Mouse (Mus musculus): ENCODE data around the gene Ttll1.
"Not testable (repeated sequence)": the region's sequence is repeated elsewhere in the genome, so short reads cannot be mapped to it uniquely, and the experiment has no call there.

Gene Ttll1

DNA sequence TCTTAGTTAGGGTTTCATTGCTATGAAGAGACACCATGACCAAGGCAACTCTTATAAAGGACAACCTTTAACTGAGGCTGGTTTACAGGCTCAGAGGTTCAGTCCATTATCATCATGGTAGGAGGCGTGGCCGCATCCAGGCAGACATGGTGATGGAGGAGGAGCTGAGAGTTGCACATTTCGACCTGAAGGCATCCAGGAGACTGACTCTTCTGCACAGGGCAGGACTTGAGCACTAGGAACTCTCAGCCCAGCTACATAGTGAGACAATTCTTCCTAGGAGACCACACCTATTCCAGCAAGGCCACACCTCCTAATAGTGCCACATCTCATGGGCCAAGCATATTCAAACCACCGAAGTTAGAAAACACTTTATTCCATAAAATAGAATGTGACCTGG, 30.9 kb downstream of the Ttll1 start:
- DNase-seq = no peak

DNA sequence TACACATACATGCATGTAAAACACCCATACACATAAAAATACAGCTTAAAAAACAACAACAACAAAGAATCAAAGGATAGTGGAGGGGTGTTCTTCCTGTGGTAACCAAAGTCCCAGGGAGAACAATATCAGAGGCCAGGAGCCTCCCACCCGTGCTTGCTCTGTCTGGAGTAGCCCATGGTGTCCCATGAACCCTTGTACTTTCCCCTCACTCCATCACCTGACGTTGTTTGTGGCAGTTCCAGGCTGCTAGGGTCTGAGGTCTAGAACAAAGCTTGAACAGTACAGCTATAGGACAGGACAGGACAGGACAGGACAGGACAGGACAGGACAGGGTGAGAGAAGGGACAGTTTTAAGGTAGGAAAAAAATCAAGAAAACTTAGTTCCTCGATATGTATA, 32.6 kb downstream of the Ttll1 start:
- DNase-seq = no peak

DNA sequence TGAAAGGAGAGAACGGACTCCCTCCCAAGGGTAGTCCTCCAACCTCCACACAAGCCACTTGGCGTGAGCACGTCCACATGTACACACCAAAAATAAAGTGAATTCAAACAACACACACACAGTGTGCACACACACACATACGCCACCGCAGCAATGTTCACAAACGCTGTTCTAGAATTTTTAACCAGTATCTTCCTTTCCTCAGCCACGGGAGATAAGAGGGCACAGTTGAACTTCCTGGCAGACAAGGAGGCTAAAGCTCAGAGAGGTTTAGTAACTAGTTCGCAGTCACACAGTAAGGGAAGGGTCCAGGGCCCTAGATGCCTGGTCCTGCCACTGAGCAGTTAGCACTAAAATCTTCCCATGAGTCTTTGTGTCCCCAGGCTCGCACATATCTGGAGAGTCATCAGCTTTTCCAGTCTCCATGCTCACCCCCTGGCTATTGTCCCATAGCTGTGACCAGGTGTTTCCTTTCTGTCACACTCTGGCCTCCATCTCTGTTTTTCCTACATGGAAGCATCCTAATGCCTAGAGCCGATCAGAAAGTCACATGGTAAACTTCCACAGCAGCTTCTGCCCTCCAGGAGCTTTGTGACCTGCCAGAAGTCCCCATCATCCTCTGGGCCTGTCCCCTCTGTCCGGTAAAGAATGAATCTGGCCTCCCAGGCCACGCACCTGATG, 34.0 kb downstream of the Ttll1 start:
- no peak for DNase-seq

DNA sequence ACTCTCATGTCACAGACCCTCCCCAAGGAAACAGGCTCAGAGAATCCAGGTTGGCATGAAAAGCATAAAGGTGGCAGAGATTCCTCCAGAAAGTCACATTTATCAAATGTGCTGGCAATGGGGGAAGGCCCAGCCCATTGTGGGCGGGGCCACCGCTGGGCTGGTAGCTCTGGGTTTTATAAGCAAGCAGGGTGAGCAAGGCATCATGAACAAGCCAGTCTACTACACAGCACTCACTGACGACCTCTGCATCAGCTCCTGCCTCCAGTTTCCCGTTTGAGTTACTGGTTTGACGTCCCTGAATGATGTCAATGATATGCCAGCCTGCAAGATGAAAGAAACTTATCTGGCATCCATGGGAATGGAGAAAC, 36.2 kb downstream of the Ttll1 start:
- DNase-seq = peak; percentile 31

- peak; percentile 32 for DNase-seq
Observed at GRCm38 (mm10) chr15:83473832-83474465, 36.7 kb downstream of the Ttll1 start.

- DNase-seq = no peak
Observed at GRCm38 (mm10) chr15:83473251-83473650, 37.4 kb downstream of the Ttll1 start.

- no peak for DNase-seq
Observed at GRCm38 (mm10) chr15:83471476-83471875, 39.2 kb downstream of the Ttll1 start.

- no peak for DNase-seq
Observed at GRCm38 (mm10) chr15:83470443-83470842, 40.2 kb downstream of the Ttll1 start.

- no peak for DNase-seq
Observed at GRCm38 (mm10) chr15:83469279-83469821, 41.3 kb downstream of the Ttll1 start.

DNA sequence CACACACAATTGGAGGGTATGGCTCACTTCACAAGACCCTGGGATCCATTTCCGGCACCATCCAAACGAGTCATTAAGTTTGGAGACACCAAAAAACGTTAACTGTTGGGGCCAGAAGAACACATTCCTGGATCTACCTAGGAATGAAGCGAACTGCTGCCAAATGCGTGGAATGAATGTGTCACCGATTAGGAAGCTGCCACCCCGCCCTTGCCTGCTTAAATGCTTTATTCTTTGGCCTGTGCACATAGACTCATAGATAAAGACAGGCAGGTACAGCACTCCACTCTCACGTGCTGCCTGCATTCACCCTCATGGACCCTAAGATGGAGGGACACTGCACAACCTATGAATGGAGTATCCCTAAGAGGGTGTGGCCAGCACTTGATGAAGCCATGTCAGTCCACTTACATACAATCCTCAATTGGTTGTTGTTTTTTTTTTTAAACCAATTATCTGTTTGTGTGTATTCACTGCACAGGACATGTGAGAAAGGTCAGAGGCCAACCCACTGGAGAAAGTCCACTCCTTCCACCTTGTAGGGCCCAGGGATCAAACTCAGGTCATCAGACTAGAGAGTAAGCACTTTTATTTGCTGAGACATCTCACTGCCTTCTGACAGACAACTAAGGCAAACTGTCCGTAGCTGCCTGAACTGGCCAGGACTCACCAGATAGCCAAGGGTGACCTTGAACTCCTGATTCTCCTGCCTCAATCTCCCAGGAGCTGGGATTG, 43.3 kb downstream of the Ttll1 start:
- DNase-seq = no peak

DNA sequence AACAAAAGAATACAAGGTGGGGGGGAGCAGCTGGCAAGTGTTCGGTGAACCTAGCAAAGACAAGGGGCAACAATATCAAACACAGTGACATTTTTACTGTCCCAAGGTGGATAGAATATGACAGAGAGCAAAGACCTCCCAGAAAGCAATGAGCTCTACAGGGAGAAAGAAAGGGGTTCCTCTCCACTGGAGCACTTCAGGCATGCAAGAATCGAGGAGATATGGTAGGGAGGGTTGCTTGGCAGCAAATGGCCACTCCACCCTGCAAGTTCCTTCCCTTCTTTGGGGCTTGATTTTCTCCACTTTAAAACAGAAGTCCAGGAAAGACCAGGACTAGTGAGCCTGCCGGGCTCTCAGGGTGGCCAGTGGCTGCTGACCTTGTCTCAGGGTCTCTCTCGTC, 44.4 kb downstream of the Ttll1 start:
- DNase-seq = no peak

DNA sequence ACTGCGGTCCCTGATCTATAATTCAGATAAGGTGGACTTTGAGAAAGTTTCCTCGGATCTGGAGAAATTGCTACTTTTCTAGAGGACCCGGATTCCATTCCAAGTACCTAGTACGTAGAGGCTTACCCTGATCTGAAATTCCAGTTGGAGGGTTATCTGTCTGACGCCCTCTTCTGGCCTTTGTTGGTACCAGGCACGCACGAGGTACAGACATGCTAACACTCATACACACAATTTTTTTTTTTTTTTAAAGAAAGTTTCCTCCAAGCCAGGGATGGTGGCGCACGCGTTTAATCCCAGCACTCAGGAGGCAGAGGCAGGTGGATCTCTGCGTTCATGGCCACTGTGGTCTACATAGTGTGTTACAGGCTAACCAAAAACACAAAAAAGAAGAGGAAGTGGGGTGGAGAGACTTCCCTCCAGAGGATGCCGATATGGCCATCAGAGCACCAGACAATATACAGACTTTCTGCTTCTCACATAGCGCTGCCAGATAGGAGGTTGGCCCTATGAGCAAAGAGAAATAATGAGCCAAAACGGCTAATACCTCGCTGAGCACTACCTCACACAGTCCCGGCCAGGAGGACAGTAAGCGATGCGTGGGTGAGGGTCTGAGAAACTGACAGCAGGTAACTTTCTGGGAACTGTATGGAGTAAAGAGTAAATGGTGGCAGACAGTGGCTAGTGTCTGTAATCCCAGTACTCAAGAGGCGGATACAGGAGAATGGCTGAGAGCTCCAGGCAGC, 45.6 kb downstream of the Ttll1 start:
- no peak for DNase-seq

DNA sequence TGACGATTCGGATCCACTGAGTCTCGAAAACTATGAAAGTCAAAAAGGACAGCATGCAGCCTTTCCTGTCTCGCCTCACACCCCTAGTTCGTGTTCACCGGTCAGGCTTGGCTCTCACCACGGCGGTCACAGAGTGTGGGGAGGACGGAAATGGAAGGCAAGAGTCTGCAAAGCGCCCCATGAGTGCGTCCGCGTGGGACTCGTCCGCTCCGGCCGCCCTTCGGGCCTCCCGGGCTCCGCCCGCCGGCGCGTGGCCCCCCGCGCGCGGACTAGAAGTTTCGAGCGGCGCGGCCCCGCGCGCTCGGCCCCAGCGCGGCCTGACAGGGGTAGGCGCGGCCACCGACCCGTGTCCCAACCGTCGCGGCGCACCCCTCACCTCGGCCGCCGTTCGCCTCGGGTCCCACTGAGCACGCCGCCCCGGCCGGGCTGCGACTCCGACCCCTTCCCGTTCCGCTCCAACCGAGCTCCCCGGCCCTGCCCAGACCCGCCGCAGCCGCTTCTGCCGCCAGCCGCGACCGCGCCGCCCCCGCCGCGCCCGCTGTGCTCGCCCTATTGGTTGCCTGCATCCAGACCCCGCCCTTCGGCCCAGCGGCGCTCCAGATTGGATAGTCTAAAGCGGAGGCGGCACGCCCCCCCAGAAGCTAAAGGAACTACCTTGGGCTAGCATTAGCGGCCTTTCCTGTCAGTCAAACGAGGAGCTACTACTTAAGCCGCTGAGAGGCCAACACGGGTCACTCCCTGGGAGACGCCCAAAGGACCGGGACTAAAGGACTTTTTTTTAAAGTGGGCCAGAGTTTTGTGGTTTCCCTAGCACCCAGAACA, 46.4 kb downstream of the Ttll1 start, which contains the start of gene Pacsin2:
Pacsin2 (minus strand) TSS at position 524 of the 822 bp plus-strand sequence.
- peak; percentile 99 for DNase-seq

DNA sequence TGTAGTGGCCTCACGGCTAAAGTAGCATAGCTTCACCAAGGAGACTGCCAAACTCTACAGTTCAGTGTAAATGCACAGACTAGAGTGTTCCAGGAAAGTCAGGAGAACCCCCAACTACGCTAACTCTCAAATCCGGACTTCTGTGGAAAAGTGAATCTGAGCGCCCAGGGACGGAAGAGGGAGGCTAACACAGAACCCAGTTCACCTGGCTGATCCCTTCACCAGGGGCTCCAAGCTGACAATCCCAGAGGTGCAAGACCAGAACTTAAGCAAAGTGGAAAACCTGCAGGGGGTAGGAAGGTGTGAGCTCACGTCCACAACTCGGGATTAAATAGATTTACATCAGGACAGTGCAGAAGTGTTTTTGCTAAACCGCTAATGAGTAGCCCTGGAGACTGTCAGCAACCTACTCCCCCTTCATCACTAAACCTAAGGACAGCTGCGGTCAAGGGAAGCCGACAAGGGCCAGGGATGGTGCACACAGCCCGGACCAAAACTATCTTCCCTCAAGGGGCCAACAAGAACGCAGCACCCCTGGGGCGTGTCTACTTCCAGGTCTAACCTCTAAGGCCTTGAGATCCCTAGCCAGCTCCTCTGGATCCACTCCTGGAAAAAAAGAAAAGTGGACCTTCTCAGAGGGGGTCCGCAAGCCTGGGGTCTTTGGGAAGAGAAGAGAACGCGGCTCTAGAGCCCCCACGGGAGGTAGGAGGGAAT, 47.2 kb downstream of the Ttll1 start:
- peak; percentile 48 for DNase-seq

- not testable (repeated sequence) for DNase-seq
Observed at GRCm38 (mm10) chr15:83462349-83462748, 48.3 kb downstream of the Ttll1 start.

- no peak for DNase-seq
Observed at GRCm38 (mm10) chr15:83460891-83461290, 49.8 kb downstream of the Ttll1 start.

DNA sequence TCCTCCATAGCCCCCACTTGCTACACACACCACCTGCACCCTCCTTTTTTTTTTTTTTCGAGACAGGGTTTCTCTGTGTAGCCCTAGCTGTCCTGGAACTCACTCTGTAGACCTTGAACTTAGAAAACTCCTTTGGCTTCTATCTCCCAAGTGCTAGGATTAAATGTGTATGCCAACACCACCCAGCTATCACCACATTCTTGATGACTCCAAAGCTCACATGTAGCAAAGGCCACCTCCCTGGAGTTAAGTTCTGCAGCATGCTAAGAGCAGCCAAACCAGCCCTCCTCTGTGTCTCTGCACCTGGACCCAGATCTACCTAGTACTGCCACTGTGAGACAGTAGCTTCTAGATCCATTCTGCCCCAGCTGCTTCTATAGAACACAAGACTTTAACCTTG, 53.2 kb downstream of the Ttll1 start:
- no peak for DNase-seq

DNA sequence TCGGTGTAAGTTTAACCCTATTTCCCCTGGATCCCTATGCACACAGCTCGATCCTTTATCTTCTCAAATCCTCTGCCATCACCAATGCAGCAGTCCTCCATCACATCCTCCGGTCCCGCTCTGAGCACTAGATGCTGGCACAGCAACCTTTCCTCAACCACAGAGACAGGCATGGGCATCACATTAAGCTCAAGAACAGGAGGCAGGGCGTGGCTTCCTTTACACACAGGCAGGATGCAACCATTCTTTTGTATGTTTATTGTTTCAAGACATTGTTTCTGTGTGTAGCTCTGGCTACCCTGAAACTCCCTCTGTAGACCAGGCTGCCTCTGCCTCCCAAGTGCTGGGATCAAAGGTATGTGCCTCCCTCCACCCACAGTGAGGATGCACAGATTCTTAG, 55.1 kb downstream of the Ttll1 start:
- DNase-seq = no peak

- DNase-seq = no peak
Observed at GRCm38 (mm10) chr15:83455034-83455433, 55.7 kb downstream of the Ttll1 start.

DNA sequence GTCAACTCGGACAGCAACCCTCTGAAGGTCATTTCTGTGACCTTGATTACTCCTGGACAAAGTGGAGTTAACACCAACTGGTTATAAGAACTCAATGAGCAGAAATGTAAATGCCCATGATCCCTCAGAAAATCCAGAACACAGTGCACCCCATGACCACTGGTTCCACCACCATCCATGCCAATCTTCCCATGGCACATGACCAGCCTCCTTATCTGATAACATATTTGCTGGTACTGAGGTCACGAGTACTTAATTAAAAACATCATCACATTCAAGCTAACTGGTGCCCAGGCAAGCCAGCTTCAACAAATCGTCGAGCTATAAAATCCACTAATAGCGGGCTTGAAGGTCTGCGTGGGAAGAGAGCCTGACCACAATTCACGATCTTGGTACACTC, 56.3 kb downstream of the Ttll1 start:
- no peak for DNase-seq

GRCm38 (mm10) chr15:83453879-83454278, 56.8 kb downstream of the Ttll1 start:
- no peak for DNase-seq
